Mouse (Mus musculus): ENCODE data around the gene Hal. TPM values are rescaled to one million over a fixed set of nuclear protein-coding genes. Genes with fewer than 3 reads are reported as not detected.

Gene Hal
- total and polyA plus RNA-seq, 3 experiments, result 0.11 TPM; not detected in 2

GRCm38 (mm10) chr10:93501346-93501745 is 12.8 kb downstream of the Hal start:
- DNase-seq (ENCODE audit: low spot score) (no peak), ATAC-seq (ENCODE audit: extremely low read depth, insufficient number of reproducible peaks, low FRiP score, poor library complexity, severe bottlenecking) (no peak)
- Histone ChIP-seq H3K4me3 (ENCODE audit: low read depth, low read length) (no peak overlapping the region), H3K27me3 (ENCODE audit: insufficient read depth, low read length) (peaks cover 23% of the 10 kb centered on the region), H3K36me3 (replicated peaks) (no peaks in the 10 kb centered on the region), H3K9me3 (replicated peaks) (no peaks in the 10 kb centered on the region), H3K4me1 (ENCODE audit: insufficient read depth, low read depth, low read length) (peaks cover 4% of the 10 kb centered on the region; the same call in 1 of the 2 replicates)
- TF ChIP-seq POLR2AphosphoS5 (IDR thresholded peaks at IDR 0.05; ENCODE audit: insufficient replicate concordance, low read depth, low read length), result no peak
- TF ChIP-seq CTCF (IDR thresholded peaks at IDR 0.05; ENCODE audit: low read depth, low read length), result no peak
- TF ChIP-seq GATA1 (IDR thresholded peaks at IDR 0.05; ENCODE audit: borderline replicate concordance, low read length), result no peak
- TF ChIP-seq GATA2 (IDR thresholded peaks at IDR 0.05; ENCODE audit: borderline replicate concordance, low read depth, low read length), result no peak
- TF ChIP-seq TAL1 (conservative IDR thresholded peaks at IDR 0.05; ENCODE audit: low read depth, low read length), result no peak

DNA sequence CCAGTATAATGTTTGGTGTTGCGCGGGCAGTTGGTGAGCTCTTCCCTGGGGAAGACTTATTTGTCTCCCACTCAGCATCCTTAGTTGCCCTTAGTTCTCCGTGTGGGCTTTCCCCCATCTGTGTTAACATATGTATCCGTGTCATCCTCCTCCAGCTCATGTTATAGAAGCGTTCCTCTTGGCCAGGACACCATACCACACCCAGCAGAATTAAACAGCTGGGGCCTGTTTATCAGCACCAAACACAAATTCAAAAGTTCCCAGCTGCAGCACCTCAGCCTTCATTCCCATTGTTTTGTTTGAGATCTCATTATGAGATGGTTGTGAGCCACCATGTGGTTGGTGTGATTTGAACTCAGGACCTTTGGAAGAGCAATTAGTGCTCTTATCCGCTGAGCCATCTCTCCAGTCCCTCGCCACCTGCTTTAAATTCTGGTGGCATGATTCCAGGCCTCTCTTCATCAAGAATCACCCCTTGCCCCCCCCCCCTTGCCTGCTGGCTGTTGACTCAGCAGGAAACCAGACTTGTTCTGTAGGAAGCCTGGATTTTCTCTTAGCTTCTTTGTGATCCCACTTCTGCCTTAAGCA is 19.9 kb downstream of the Hal start:
- no peaks in the 10 kb centered on the region for H3K36me3 ChIP-seq (replicated peaks)
- H3K4me3 ChIP-seq (ENCODE audit: low read depth, low read length), result no peak overlapping the region
- H3K9me3 ChIP-seq (replicated peaks), result no peaks in the 10 kb centered on the region
- peaks cover 26% of the 10 kb centered on the region for H3K4me1 ChIP-seq (ENCODE audit: insufficient read depth, low read depth, low read length)
- peaks cover 19% of the 10 kb centered on the region for H3K27me3 ChIP-seq (ENCODE audit: insufficient read depth, low read length)
- TF ChIP-seq TAL1 (conservative IDR thresholded peaks at IDR 0.05; ENCODE audit: low read depth, low read length), result no peak
- no peak for TF ChIP-seq GATA1 (IDR thresholded peaks at IDR 0.05; ENCODE audit: borderline replicate concordance, low read length)
- TF ChIP-seq POLR2AphosphoS5 (IDR thresholded peaks at IDR 0.05; ENCODE audit: insufficient replicate concordance, low read depth, low read length), result no peak
- no peak for TF ChIP-seq CTCF (IDR thresholded peaks at IDR 0.05; ENCODE audit: low read depth, low read length)
- TF ChIP-seq GATA2 (IDR thresholded peaks at IDR 0.05; ENCODE audit: borderline replicate concordance, low read depth, low read length), result no peak
- ATAC-seq (ENCODE audit: extremely low read depth, insufficient number of reproducible peaks, low FRiP score, poor library complexity, severe bottlenecking), result no peak
- DNase-seq (ENCODE audit: low spot score), result no peak

GRCm38 (mm10) chr10:93509532-93510153 is 21.1 kb downstream of the Hal start:
- peaks cover 22% of the 10 kb centered on the region for H3K27me3 ChIP-seq (ENCODE audit: insufficient read depth, low read length)
- peaks cover 26% of the 10 kb centered on the region for H3K4me1 ChIP-seq (ENCODE audit: insufficient read depth, low read depth, low read length)
- H3K9me3 ChIP-seq (replicated peaks), result no peaks in the 10 kb centered on the region
- DNase-seq (ENCODE audit: low spot score), result peak; percentile 27
- peak; percentile 45 for TF ChIP-seq TAL1 (conservative IDR thresholded peaks at IDR 0.05; ENCODE audit: low read depth, low read length)
- TF ChIP-seq POLR2AphosphoS5 (IDR thresholded peaks at IDR 0.05; ENCODE audit: insufficient replicate concordance, low read depth, low read length), result no peak
- ATAC-seq (ENCODE audit: extremely low read depth, insufficient number of reproducible peaks, low FRiP score, poor library complexity, severe bottlenecking), result peak; percentile 66
- no peaks in the 10 kb centered on the region for H3K36me3 ChIP-seq (replicated peaks)
- no peak overlapping the region; the same call in 1 of the 2 replicates for H3K4me3 ChIP-seq (ENCODE audit: low read depth, low read length)

- no peak overlapping the region for H3K4me3 ChIP-seq (ENCODE audit: low read depth, low read length)
- no peak; the same call in 1 of the 2 replicates for ATAC-seq (ENCODE audit: extremely low read depth, insufficient number of reproducible peaks, low FRiP score, poor library complexity, severe bottlenecking)
- peaks cover 7% of the 10 kb centered on the region for H3K4me1 ChIP-seq (ENCODE audit: insufficient read depth, low read depth, low read length)
- H3K9me3 ChIP-seq (replicated peaks), result no peaks in the 10 kb centered on the region
- H3K27me3 ChIP-seq (ENCODE audit: insufficient read depth, low read length), result peaks cover 22% of the 10 kb centered on the region
- TF ChIP-seq GATA1 (IDR thresholded peaks at IDR 0.05; ENCODE audit: borderline replicate concordance, low read length), result no peak
- no peak for TF ChIP-seq CTCF (IDR thresholded peaks at IDR 0.05; ENCODE audit: low read depth, low read length)
- no peak for TF ChIP-seq GATA2 (IDR thresholded peaks at IDR 0.05; ENCODE audit: borderline replicate concordance, low read depth, low read length)
- TF ChIP-seq TAL1 (conservative IDR thresholded peaks at IDR 0.05; ENCODE audit: low read depth, low read length), result no peak
- TF ChIP-seq POLR2AphosphoS5 (IDR thresholded peaks at IDR 0.05; ENCODE audit: insufficient replicate concordance, low read depth, low read length), result no peak
- no peaks in the 10 kb centered on the region for H3K36me3 ChIP-seq (replicated peaks)
- DNase-seq (ENCODE audit: low spot score), result peak; percentile 11
Observed at GRCm38 (mm10) chr10:93515419-93515818, 26.9 kb downstream of the Hal start.

DNA sequence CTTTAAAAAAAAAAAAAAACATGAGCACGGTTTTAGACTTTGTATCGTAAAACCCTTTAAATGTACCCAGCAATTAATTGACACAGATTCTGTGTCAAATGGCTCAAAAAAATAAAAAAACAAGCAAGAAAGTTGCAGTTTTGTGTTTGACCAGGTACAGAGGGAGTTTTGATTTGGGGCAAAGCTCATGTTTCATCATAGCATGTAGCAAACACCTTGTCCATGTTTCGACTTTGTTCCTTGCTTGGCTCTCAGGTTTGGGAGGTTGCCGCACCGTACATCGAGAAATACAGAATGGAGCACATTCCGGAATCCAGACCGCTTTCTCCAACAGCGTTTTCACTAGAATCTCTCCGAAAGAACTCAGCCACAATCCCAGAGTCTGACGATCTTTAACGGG is 27.4 kb downstream of the Hal start:
- Histone ChIP-seq H3K36me3 (replicated peaks) (no peaks in the 10 kb centered on the region), H3K4me3 (ENCODE audit: low read depth, low read length) (no peak overlapping the region), H3K4me1 (ENCODE audit: insufficient read depth, low read depth, low read length) (peaks cover 3% of the 10 kb centered on the region; the same call in 1 of the 2 replicates), H3K27me3 (ENCODE audit: insufficient read depth, low read length) (peaks cover 22% of the 10 kb centered on the region), H3K9me3 (replicated peaks) (no peaks in the 10 kb centered on the region)
- ATAC-seq (ENCODE audit: extremely low read depth, insufficient number of reproducible peaks, low FRiP score, poor library complexity, severe bottlenecking) (no peak), DNase-seq (ENCODE audit: low spot score) (no peak)
- TF ChIP-seq CTCF (IDR thresholded peaks at IDR 0.05; ENCODE audit: low read depth, low read length) (no peak), TAL1 (conservative IDR thresholded peaks at IDR 0.05; ENCODE audit: low read depth, low read length) (no peak), POLR2AphosphoS5 (IDR thresholded peaks at IDR 0.05; ENCODE audit: insufficient replicate concordance, low read depth, low read length) (no peak), GATA1 (IDR thresholded peaks at IDR 0.05; ENCODE audit: borderline replicate concordance, low read length) (no peak), GATA2 (IDR thresholded peaks at IDR 0.05; ENCODE audit: borderline replicate concordance, low read depth, low read length) (no peak)

DNA sequence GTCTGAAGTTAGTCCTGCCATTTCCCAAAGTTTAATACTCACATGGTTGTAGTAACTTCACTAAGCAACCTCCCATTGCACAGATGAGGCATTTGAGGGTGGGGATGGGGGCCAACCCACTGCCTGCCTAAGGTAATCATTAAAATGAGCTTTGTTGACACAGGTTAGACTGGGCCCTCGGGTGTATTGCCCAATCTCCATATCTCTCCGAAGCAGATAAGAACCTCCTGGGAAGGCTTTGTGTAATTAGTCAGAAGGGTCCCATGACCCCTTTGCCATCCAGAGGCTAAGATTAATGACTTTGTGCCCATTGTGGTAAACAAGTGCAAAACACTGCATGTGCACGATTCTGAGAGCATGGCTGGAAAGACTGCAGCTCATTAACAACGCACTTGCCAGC is 29.2 kb downstream of the Hal start:
- H3K4me1 ChIP-seq (ENCODE audit: insufficient read depth, low read depth, low read length), result peaks cover 3% of the 10 kb centered on the region; the same call in 1 of the 2 replicates
- DNase-seq (ENCODE audit: low spot score), result no peak
- TF ChIP-seq POLR2AphosphoS5 (IDR thresholded peaks at IDR 0.05; ENCODE audit: insufficient replicate concordance, low read depth, low read length) (no peak), GATA2 (IDR thresholded peaks at IDR 0.05; ENCODE audit: borderline replicate concordance, low read depth, low read length) (no peak), CTCF (IDR thresholded peaks at IDR 0.05; ENCODE audit: low read depth, low read length) (no peak), TAL1 (conservative IDR thresholded peaks at IDR 0.05; ENCODE audit: low read depth, low read length) (no peak), GATA1 (IDR thresholded peaks at IDR 0.05; ENCODE audit: borderline replicate concordance, low read length) (no peak)
- H3K36me3 ChIP-seq (replicated peaks), result no peaks in the 10 kb centered on the region
- H3K27me3 ChIP-seq (ENCODE audit: insufficient read depth, low read length), result peaks cover 19% of the 10 kb centered on the region
- no peaks in the 10 kb centered on the region for H3K9me3 ChIP-seq (replicated peaks)
- H3K4me3 ChIP-seq (ENCODE audit: low read depth, low read length), result no peak overlapping the region
- no peak for ATAC-seq (ENCODE audit: extremely low read depth, insufficient number of reproducible peaks, low FRiP score, poor library complexity, severe bottlenecking)

All from G1E (cell line).